Mouse (Mus musculus) midbrain, embryonic 15.5 days (tissue): ENCODE data around the gene Sez6l. TPM values are rescaled to one million over a fixed set of nuclear protein-coding genes. Genes with fewer than 3 reads are reported as not detected.

Experiments used
- polyA plus RNA-seq: library from polyadenylated mRNA; unstranded; fragments of >200 nt; fragmentation: Nextera tagmentation; extraction: Ambion mirVana; gene quantifications from 2 replicates; pipeline ENCODE4 v1.2.1, GENCODE M21; 2015

Gene Sez6l
- polyA plus RNA-seq, 1 experiment from 2014 or later, result 67.5 TPM

Other genes with a start within 250 kb of the Sez6l start
- gene Srrd, start 234.1 kb downstream of the Sez6l start, polyA plus RNA-seq, result 64.0 and 66.8 TPM in 2 replicates
- 39.6 and 43.9 TPM in 2 replicates for gene Hps4, start 234.1 kb downstream of the Sez6l start, polyA plus RNA-seq
- 0.14 and 0.39 TPM in 2 replicates for gene Gm6583, start 221.2 kb downstream of the Sez6l start, polyA plus RNA-seq
- 124 and 132 TPM in 2 replicates for gene Asphd2, start 182.3 kb downstream of the Sez6l start, polyA plus RNA-seq
- gene Gm6588, start 127.8 kb downstream of the Sez6l start, polyA plus RNA-seq, result 1.3 and 1.5 TPM in 2 replicates